Mouse (Mus musculus): ENCODE measurements around the gene Cryba2. TPM values are rescaled to one million over a fixed set of nuclear protein-coding genes. Genes with fewer than 3 reads are reported as not detected.

The Cryba2 gene
- polyA plus RNA-seq, 1 experiment from 2014 or later: 2.0 TPM

- DNase-seq (ENCODE audit: low spot score) (no peak), ATAC-seq (ENCODE audit: low FRiP score) (no peak)
- H3K9ac ChIP-seq: peak overlapping the region; percentile 98
- no peaks in the 10 kb centered on the region for H3K36me3 ChIP-seq (replicated peaks; ENCODE audit: control insufficient read depth, insufficient read depth)
- under 1% methylated on average over 74 of the region's 74 CpGs for WGBS
- peak overlapping the region; percentile 85 for H3K27ac ChIP-seq
- H3K9me3 ChIP-seq (ENCODE audit: control insufficient read depth, low read length): no peaks in the 10 kb centered on the region
- no peaks in the 10 kb centered on the region for H3K27me3 ChIP-seq (ENCODE audit: control insufficient read depth, insufficient read depth, low read length)
- peak overlapping the region; percentile 89 for H3K4me3 ChIP-seq (replicated peaks; ENCODE audit: low read length)
- peak overlapping the region; percentile 57 for H3K4me2 ChIP-seq (replicated peaks)
- H3K4me1 ChIP-seq (replicated peaks; ENCODE audit: control insufficient read depth, insufficient read depth, low read length): peaks cover 33% of the 10 kb centered on the region
Measured at GRCm38 (mm10) chr1:74855651-74856438, 37.1 kb downstream of the Cryba2 start.

- Histone ChIP-seq H3K36me3 (replicated peaks; ENCODE audit: control insufficient read depth, insufficient read depth) (no peaks in the 10 kb centered on the region), H3K4me1 (replicated peaks; ENCODE audit: control insufficient read depth, insufficient read depth, low read length) (peaks cover 33% of the 10 kb centered on the region), H3K4me2 (replicated peaks) (peak overlapping the region; percentile 57), H3K4me3 (replicated peaks; ENCODE audit: low read length) (peak overlapping the region; percentile 89), H3K27me3 (ENCODE audit: control insufficient read depth, insufficient read depth, low read length) (no peaks in the 10 kb centered on the region), H3K9me3 (ENCODE audit: control insufficient read depth, low read length) (no peaks in the 10 kb centered on the region), H3K27ac (peak overlapping the region; percentile 85), H3K9ac (peak overlapping the region; percentile 98)
- DNase-seq (ENCODE audit: low spot score) (peak; percentile 24), ATAC-seq (ENCODE audit: low FRiP score) (no peak)
- WGBS: 0% methylated on average over 36 of the region's 48 CpGs
Measured at GRCm38 (mm10) chr1:74855156-74855555, 37.8 kb downstream of the Cryba2 start.

GRCm38 (mm10) chr1:74854306-74855056, 38.5 kb downstream of the Cryba2 start, which contains the start of gene Cdk5r2:
TSS of gene Cdk5r2 (plus strand) at chr1:74854934.
- ATAC-seq (ENCODE audit: low FRiP score) (peak; percentile 92), DNase-seq (ENCODE audit: low spot score) (peak; percentile 98)
- H3K9ac ChIP-seq: peak within 1 kb of the TSS; percentile 98
- peaks cover 28% of the 10 kb centered on the region for H3K4me1 ChIP-seq (replicated peaks; ENCODE audit: control insufficient read depth, insufficient read depth, low read length)
- H3K4me2 ChIP-seq (replicated peaks): peak within 1 kb of the TSS; percentile 57
- no peaks in the 10 kb centered on the region for H3K36me3 ChIP-seq (replicated peaks; ENCODE audit: control insufficient read depth, insufficient read depth)
- H3K27ac ChIP-seq: peak within 1 kb of the TSS; percentile 85
- 2% methylated on average over 38 of the region's 39 CpGs for WGBS
- no peaks in the 10 kb centered on the region for H3K27me3 ChIP-seq (ENCODE audit: control insufficient read depth, insufficient read depth, low read length)
- H3K4me3 ChIP-seq (replicated peaks; ENCODE audit: low read length): peak within 1 kb of the TSS; percentile 89
- H3K9me3 ChIP-seq (ENCODE audit: control insufficient read depth, low read length): no peaks in the 10 kb centered on the region

- Histone ChIP-seq H3K4me1 (replicated peaks; ENCODE audit: control insufficient read depth, insufficient read depth, low read length) (peaks cover 9% of the 10 kb centered on the region), H3K9ac (peak overlapping the region; percentile 2; the same call in 1 of the 2 replicates), H3K9me3 (ENCODE audit: control insufficient read depth, low read length) (no peaks in the 10 kb centered on the region), H3K27me3 (ENCODE audit: control insufficient read depth, insufficient read depth, low read length) (no peaks in the 10 kb centered on the region), H3K4me2 (replicated peaks) (no peak overlapping the region), H3K27ac (peak overlapping the region; percentile 34; the same call in 1 of the 2 replicates), H3K4me3 (replicated peaks; ENCODE audit: low read length) (no peak overlapping the region), H3K36me3 (replicated peaks; ENCODE audit: control insufficient read depth, insufficient read depth) (no peaks in the 10 kb centered on the region)
- WGBS: 11% methylated on average over 6 of the region's 6 CpGs
- DNase-seq (ENCODE audit: low spot score): no peak
- no peak for ATAC-seq (ENCODE audit: low FRiP score)
Measured at GRCm38 (mm10) chr1:74851001-74851775, 41.8 kb downstream of the Cryba2 start.

GRCm38 (mm10) chr1:74850251-74850650, 42.7 kb downstream of the Cryba2 start:
- Histone ChIP-seq H3K36me3 (replicated peaks; ENCODE audit: control insufficient read depth, insufficient read depth) (no peaks in the 10 kb centered on the region), H3K4me2 (replicated peaks) (no peak overlapping the region), H3K27ac (no peak overlapping the region), H3K9ac (no peak overlapping the region), H3K4me3 (replicated peaks; ENCODE audit: low read length) (no peak overlapping the region), H3K4me1 (replicated peaks; ENCODE audit: control insufficient read depth, insufficient read depth, low read length) (peaks cover 9% of the 10 kb centered on the region), H3K27me3 (ENCODE audit: control insufficient read depth, insufficient read depth, low read length) (no peaks in the 10 kb centered on the region), H3K9me3 (ENCODE audit: control insufficient read depth, low read length) (no peaks in the 10 kb centered on the region)
- ATAC-seq (ENCODE audit: low FRiP score): no peak
- no peak for DNase-seq (ENCODE audit: low spot score)
- WGBS: 33% methylated on average over 6 of the region's 6 CpGs

- H3K27me3 ChIP-seq (ENCODE audit: control insufficient read depth, insufficient read depth, low read length): no peaks in the 10 kb centered on the region
- H3K4me1 ChIP-seq (replicated peaks; ENCODE audit: control insufficient read depth, insufficient read depth, low read length): peaks cover 4% of the 10 kb centered on the region
- H3K9ac ChIP-seq: no peak overlapping the region
- H3K36me3 ChIP-seq (replicated peaks; ENCODE audit: control insufficient read depth, insufficient read depth): no peaks in the 10 kb centered on the region
- H3K4me2 ChIP-seq (replicated peaks): no peak overlapping the region
- no peak overlapping the region for H3K27ac ChIP-seq
- ATAC-seq (ENCODE audit: low FRiP score): no peak
- no peak for DNase-seq (ENCODE audit: low spot score)
- 66% methylated on average over 5 of the region's 5 CpGs for WGBS
- H3K4me3 ChIP-seq (replicated peaks; ENCODE audit: low read length): no peak overlapping the region
- H3K9me3 ChIP-seq (ENCODE audit: control insufficient read depth, low read length): no peaks in the 10 kb centered on the region
Measured at GRCm38 (mm10) chr1:74848946-74849345, 44.0 kb downstream of the Cryba2 start.

GRCm38 (mm10) chr1:74846341-74846740, 46.6 kb downstream of the Cryba2 start:
- Histone ChIP-seq H3K9ac (no peak overlapping the region), H3K9me3 (ENCODE audit: control insufficient read depth, low read length) (no peaks in the 10 kb centered on the region), H3K36me3 (replicated peaks; ENCODE audit: control insufficient read depth, insufficient read depth) (no peaks in the 10 kb centered on the region), H3K27ac (no peak overlapping the region), H3K4me2 (replicated peaks) (no peak overlapping the region), H3K4me1 (replicated peaks; ENCODE audit: control insufficient read depth, insufficient read depth, low read length) (no peaks in the 10 kb centered on the region; the same call in 1 of the 2 replicates), H3K4me3 (replicated peaks; ENCODE audit: low read length) (no peak overlapping the region), H3K27me3 (ENCODE audit: control insufficient read depth, insufficient read depth, low read length) (no peaks in the 10 kb centered on the region)
- WGBS: 55% methylated on average over 9 of the region's 9 CpGs
- ATAC-seq (ENCODE audit: low FRiP score): no peak
- DNase-seq (ENCODE audit: low spot score): no peak

- DNase-seq (ENCODE audit: low spot score) (no peak), ATAC-seq (ENCODE audit: low FRiP score) (no peak)
- Histone ChIP-seq H3K9ac (no peak overlapping the region), H3K36me3 (replicated peaks; ENCODE audit: control insufficient read depth, insufficient read depth) (no peaks in the 10 kb centered on the region), H3K27me3 (ENCODE audit: control insufficient read depth, insufficient read depth, low read length) (no peaks in the 10 kb centered on the region), H3K4me1 (replicated peaks; ENCODE audit: control insufficient read depth, insufficient read depth, low read length) (no peaks in the 10 kb centered on the region), H3K4me2 (replicated peaks) (no peak overlapping the region), H3K9me3 (ENCODE audit: control insufficient read depth, low read length) (no peaks in the 10 kb centered on the region), H3K4me3 (replicated peaks; ENCODE audit: low read length) (no peak overlapping the region), H3K27ac (no peak overlapping the region)
- 88% methylated on average over 5 of the region's 5 CpGs for WGBS
Measured at GRCm38 (mm10) chr1:74843090-74843489, 49.9 kb downstream of the Cryba2 start.
